ENCODE assay signal across 17 mouse cellular contexts in genomic region chr10:71857089-71857488, GRCm38 (mm10).
DNase-seq lines count a peak whose midpoint lies in the region; ATAC-seq and TF ChIP-seq lines count a peak whose summit lies in the region.
"Had no signal": no experiment of that assay in that cellular context is flagged by ENCODE, and none has a peak within 500 bp of the region (broad histone marks: within the 10 kb centered on the region; RNA-seq: fewer than 3 reads in every experiment).

No protein-coding gene starts in this region.

- 0 out of 2 replicates have a peak overlapping the region, but pooled peaks have one; percentile 12 for H3K4me2 ChIP-seq in neural tube, embryonic 12.5 days (replicated peaks)
- peak overlapping the region; percentile 19; the same call in 1 of the 2 replicates for H3K4me2 ChIP-seq in forebrain, embryonic 14.5 days (ENCODE audit: low read length)
- H3K4me2 ChIP-seq in hindbrain, postnatal 0 days (ENCODE audit: low read depth, low read length): no peak overlapping the region
- H3K4me2 ChIP-seq in neural tube, embryonic 13.5 days: 0 out of 2 replicates have a peak overlapping the region, but pooled peaks have one; percentile 29
- H3K4me2 ChIP-seq in liver, embryonic 11.5 days: no peak overlapping the region
- H3K4me2 ChIP-seq: heart, embryonic 13.5 days; liver, embryonic 15.5 days; stomach, embryonic 15.5 days had no signal

- H3K27me3 ChIP-seq in neural tube, embryonic 12.5 days (replicated peaks): no peaks in the 10 kb centered on the region
- H3K27me3 ChIP-seq in forebrain, embryonic 14.5 days (replicated peaks; ENCODE audit: control insufficient read depth, insufficient read depth, low read length): no peaks in the 10 kb centered on the region
- no peaks in the 10 kb centered on the region for H3K27me3 ChIP-seq in hindbrain, postnatal 0 days (ENCODE audit: insufficient read depth, low read length)
- no peaks in the 10 kb centered on the region for H3K27me3 ChIP-seq in neural tube, embryonic 13.5 days
- no peaks in the 10 kb centered on the region for H3K27me3 ChIP-seq in liver, embryonic 11.5 days (replicated peaks; ENCODE audit: control insufficient read depth, insufficient read depth, low read length)
- H3K27me3 ChIP-seq: heart, embryonic 13.5 days; liver, embryonic 15.5 days; stomach, embryonic 15.5 days had no signal

- H3K9me3 ChIP-seq in neural tube, embryonic 12.5 days: no peaks in the 10 kb centered on the region
- H3K9me3 ChIP-seq in forebrain, embryonic 14.5 days (replicated peaks; ENCODE audit: control insufficient read depth, low read length): no peaks in the 10 kb centered on the region
- no peaks in the 10 kb centered on the region for H3K9me3 ChIP-seq in hindbrain, postnatal 0 days (ENCODE audit: low read length)
- H3K9me3 ChIP-seq in neural tube, embryonic 13.5 days: no peaks in the 10 kb centered on the region
- no peaks in the 10 kb centered on the region for H3K9me3 ChIP-seq in liver, embryonic 11.5 days (ENCODE audit: control insufficient read depth, low read length)
- H3K9me3 ChIP-seq: heart, embryonic 13.5 days; liver, embryonic 15.5 days; stomach, embryonic 15.5 days had no signal

- WGBS in neural tube, embryonic 12.5 days: 82% methylated on average over 4 of the region's 4 CpGs
- WGBS in forebrain, embryonic 14.5 days: 40% methylated on average over 4 of the region's 4 CpGs
- 60% methylated on average over 4 of the region's 4 CpGs for WGBS in hindbrain, postnatal 0 days
- 76% methylated on average over 4 of the region's 4 CpGs for WGBS in neural tube, embryonic 13.5 days
- 69% methylated on average over 4 of the region's 4 CpGs for WGBS in liver, embryonic 11.5 days

- H3K36me3 ChIP-seq in neural tube, embryonic 12.5 days: no peaks in the 10 kb centered on the region
- no peaks in the 10 kb centered on the region for H3K36me3 ChIP-seq in forebrain, embryonic 14.5 days (ENCODE audit: control insufficient read depth, insufficient read depth, low read length)
- H3K36me3 ChIP-seq in hindbrain, postnatal 0 days (ENCODE audit: insufficient read depth, low read length): no peaks in the 10 kb centered on the region
- no peaks in the 10 kb centered on the region for H3K36me3 ChIP-seq in neural tube, embryonic 13.5 days
- no peaks in the 10 kb centered on the region for H3K36me3 ChIP-seq in liver, embryonic 11.5 days (ENCODE audit: control insufficient read depth, insufficient read depth, low read length)
- H3K36me3 ChIP-seq: heart, embryonic 13.5 days; liver, embryonic 15.5 days; stomach, embryonic 15.5 days had no signal

- TF ChIP-seq CTCF in hindbrain, postnatal 0 days (IDR thresholded peaks at IDR 0.05; ENCODE audit: low read depth): no peak

- H3K27ac ChIP-seq in neural tube, embryonic 12.5 days: no peak overlapping the region
- no peak overlapping the region for H3K27ac ChIP-seq in forebrain, embryonic 14.5 days (ENCODE audit: low read depth, low read length)
- H3K27ac ChIP-seq in hindbrain, postnatal 0 days: no peak overlapping the region
- H3K27ac ChIP-seq in neural tube, embryonic 13.5 days (replicated peaks): no peak overlapping the region
- H3K27ac ChIP-seq in liver, embryonic 11.5 days (ENCODE audit: low read depth, low read length): no peak overlapping the region
- H3K27ac ChIP-seq: heart, embryonic 13.5 days; kidney, postnatal 0 days; liver, embryonic 15.5 days; macrophage; stomach, embryonic 15.5 days had no signal

- DNase-seq in neural tube, embryonic 10.5 days (ENCODE audit: extremely low spot score, low spot score): no peak
- no peak for DNase-seq in forebrain, embryonic 14.5 days (ENCODE audit: low spot score)
- DNase-seq in hindbrain, postnatal 0 days (ENCODE audit: low spot score): no peak
- DNase-seq in kidney, adult 8-10 months: no peak
- no peak for DNase-seq in left cerebral cortex, adult 9 months (ENCODE audit: low spot score in 2 of 2)
- DNase-seq in liver, embryonic 11.5 days (ENCODE audit: low spot score): no peak
- DNase-seq: B cell, adult 2 months; heart, postnatal 36 days; thymus, adult 18-20 months had no signal

- H3K4me1 ChIP-seq in neural tube, embryonic 12.5 days: no peaks in the 10 kb centered on the region
- H3K4me1 ChIP-seq in forebrain, embryonic 14.5 days (ENCODE audit: control insufficient read depth, insufficient read depth, low read length): peaks cover 8% of the 10 kb centered on the region; the same call in 1 of the 2 replicates
- H3K4me1 ChIP-seq in hindbrain, postnatal 0 days (ENCODE audit: insufficient read depth, low read length): no peaks in the 10 kb centered on the region
- no peaks in the 10 kb centered on the region for H3K4me1 ChIP-seq in neural tube, embryonic 13.5 days (replicated peaks)
- H3K4me1 ChIP-seq in liver, embryonic 11.5 days (replicated peaks; ENCODE audit: control insufficient read depth, insufficient read depth, low read length): no peaks in the 10 kb centered on the region
- H3K4me1 ChIP-seq: heart, embryonic 13.5 days; liver, embryonic 15.5 days; stomach, embryonic 15.5 days had no signal

- ATAC-seq in neural tube, embryonic 12.5 days (ENCODE audit: low FRiP score, low read depth): no peak
- peak; percentile 59 for ATAC-seq in forebrain, embryonic 14.5 days
- 0 out of 2 replicates have a peak, but pooled peaks have one; percentile 18 for ATAC-seq in hindbrain, postnatal 0 days
- ATAC-seq in neural tube, embryonic 13.5 days (ENCODE audit: low read depth): no peak
- no peak for ATAC-seq in liver, embryonic 11.5 days (replicated peaks; ENCODE audit: low FRiP score)
- ATAC-seq: intestine, embryonic 16.5 days had no signal

- H3K4me3 ChIP-seq in neural tube, embryonic 12.5 days: no peak overlapping the region
- no peak overlapping the region for H3K4me3 ChIP-seq in forebrain, embryonic 14.5 days (ENCODE audit: low read depth, low read length)
- H3K4me3 ChIP-seq in hindbrain, postnatal 0 days (ENCODE audit: low read length): no peak overlapping the region
- no peak overlapping the region for H3K4me3 ChIP-seq in neural tube, embryonic 13.5 days
- no peak overlapping the region for H3K4me3 ChIP-seq in liver, embryonic 11.5 days (ENCODE audit: low read depth, low read length)
- H3K4me3 ChIP-seq: heart, embryonic 13.5 days; liver, embryonic 15.5 days; stomach, embryonic 15.5 days had no signal

- H3K9ac ChIP-seq in neural tube, embryonic 12.5 days: 0 out of 2 replicates have a peak overlapping the region, but pooled peaks have one; percentile 8
- no peak overlapping the region for H3K9ac ChIP-seq in forebrain, embryonic 14.5 days (ENCODE audit: low read length)
- no peak overlapping the region for H3K9ac ChIP-seq in hindbrain, postnatal 0 days (replicated peaks; ENCODE audit: low read length)
- H3K9ac ChIP-seq in neural tube, embryonic 13.5 days: no peak overlapping the region
- H3K9ac ChIP-seq in liver, embryonic 11.5 days (ENCODE audit: low read depth, low read length): no peak overlapping the region
- H3K9ac ChIP-seq: heart, embryonic 13.5 days; liver, embryonic 15.5 days; stomach, embryonic 15.5 days had no signal

Comparison
In these comparisons a context has a peak if more than half of its experiments do, and no peak if none do; other contexts are left out.
1. ATAC-seq: peak in forebrain, embryonic 14.5 days (single experiment) and hindbrain, postnatal 0 days (single experiment); none in neural tube, embryonic 12.5 days (single experiment), neural tube, embryonic 13.5 days (single experiment) and liver, embryonic 11.5 days (single experiment).
2. H3K4me2 ChIP-seq: peak in neural tube, embryonic 12.5 days (single experiment), forebrain, embryonic 14.5 days (single experiment) and neural tube, embryonic 13.5 days (single experiment); none in hindbrain, postnatal 0 days (single experiment) and liver, embryonic 11.5 days (single experiment).